Mouse (Mus musculus) kidney, embryonic 14.5 days (tissue): ENCODE measurements at regions not wholly inside any gene's neighbourhood (a gene's known extent, or its start where the extent isn't known, plus 50 kb on each side); places are given as distances from the start of the nearest gene placed in this dataset.

Experiments
- ATAC-seq: fragments of 200-750 bp; cut with Nextera tagmentation; 2 replicates; pipeline ENCODE4 v1.8.0; 2017; ENCODE audit warnings: moderate number of reproducible peaks, mild to moderate bottlenecking, moderate TSS enrichment, moderate library complexity; ENCODE audit not compliant: low FRiP score, low TSS enrichment
- H3K27ac ChIP-seq: fragments of 300-500 bp; sonication (generic); 2 replicates; pipeline ENCODE4 v1.5.1; 2014; ENCODE audit warnings: low read depth, mild to moderate bottlenecking, low read length, moderate library complexity, mixed read lengths
- H3K27me3 ChIP-seq: fragments of 300-500 bp; sonication (generic); 2 replicates; pipeline ENCODE4 v1.6.1; 2014; ENCODE audit warnings: mild to moderate bottlenecking, low read length; ENCODE audit not compliant: control insufficient read depth, insufficient read depth
- H3K36me3 ChIP-seq: fragments of 300-500 bp; sonication (generic); 2 replicates; pipeline ENCODE4 v1.6.1; 2014; ENCODE audit warnings: low read length, mixed read lengths; ENCODE audit not compliant: control insufficient read depth, insufficient read depth
- H3K4me1 ChIP-seq: fragments of 300-500 bp; sonication (generic); 2 replicates; pipeline ENCODE4 v1.6.1; 2014; ENCODE audit warnings: low read length, mixed read lengths; ENCODE audit not compliant: control insufficient read depth, insufficient read depth
- H3K4me2 ChIP-seq: fragments of 300-500 bp; sonication (generic); replicated peaks from 2 replicates; pipeline ENCODE4 v1.6.1; 2014; ENCODE audit warnings: low read depth, mild to moderate bottlenecking, low read length
- H3K4me3 ChIP-seq: fragments of 300-500 bp; sonication (generic); 2 replicates; pipeline ENCODE4 v1.5.1; 2014; ENCODE audit warnings: mild to moderate bottlenecking, low read length
- H3K9ac ChIP-seq: fragments of 300-500 bp; sonication (generic); 2 replicates; pipeline ENCODE4 v1.6.1; 2014; ENCODE audit warnings: low read depth, mild to moderate bottlenecking, low read length, moderate library complexity
- H3K9me3 ChIP-seq: fragments of 300-500 bp; sonication (generic); 2 replicates; pipeline ENCODE4 v1.6.1; 2016; ENCODE audit warnings: low read length; ENCODE audit not compliant: control insufficient read depth
- WGBS: fragments of 180-500 bp; shearing (Covaris S2); extraction: QIAGEN DNeasy Blood & Tissue Kit; methylation state at CpG from one replicate; pipeline ENCODE4 v1.1.7; 2014; 5-methylcytosine and 5-hydroxymethylcytosine counted together

GRCm38 (mm10) chrX:49387439-49387838 lies 76.3 kb upstream of the Arhgap36 start:
- Histone ChIP-seq H3K27ac (no peak overlapping the region), H3K9ac (no peak overlapping the region), H3K9me3 (no peaks in the 10 kb centered on the region), H3K4me2 (no peak overlapping the region), H3K27me3 (no peaks in the 10 kb centered on the region), H3K36me3 (no peaks in the 10 kb centered on the region), H3K4me1 (no peaks in the 10 kb centered on the region), H3K4me3 (no peak overlapping the region)
- ATAC-seq: peak; percentile 68; the same call in 1 of the 2 replicates
- 38% methylated on average over 7 of the region's 7 CpGs for WGBS

GRCm38 (mm10) chrX:49377067-49377466 lies 86.7 kb upstream of the Arhgap36 start:
- H3K4me1 ChIP-seq: no peaks in the 10 kb centered on the region
- H3K36me3 ChIP-seq: no peaks in the 10 kb centered on the region
- no peak for ATAC-seq
- no peak overlapping the region for H3K4me3 ChIP-seq
- H3K27me3 ChIP-seq: no peaks in the 10 kb centered on the region
- no peak overlapping the region for H3K9ac ChIP-seq
- WGBS: 29% methylated on average over 8 of the region's 8 CpGs
- no peaks in the 10 kb centered on the region for H3K9me3 ChIP-seq
- no peak overlapping the region for H3K27ac ChIP-seq
- 0 out of 2 replicates have a peak overlapping the region, but pooled peaks have one; percentile 10 for H3K4me2 ChIP-seq

- no peaks in the 10 kb centered on the region for H3K36me3 ChIP-seq
Observed at GRCm38 (mm10) chrX:49370384-49370783, 82.3 kb upstream of the Enox2 start.

GRCm38 (mm10) chrX:49369404-49369803 lies 81.3 kb upstream of the Enox2 start:
- no peaks in the 10 kb centered on the region for H3K27me3 ChIP-seq
- H3K9me3 ChIP-seq: no peaks in the 10 kb centered on the region
- 67% methylated on average over 9 of the region's 9 CpGs for WGBS
- ATAC-seq: no peak
- H3K4me3 ChIP-seq: no peak overlapping the region
- H3K9ac ChIP-seq: no peak overlapping the region
- H3K27ac ChIP-seq: no peak overlapping the region
- no peaks in the 10 kb centered on the region for H3K36me3 ChIP-seq
- H3K4me2 ChIP-seq: no peak overlapping the region
- no peaks in the 10 kb centered on the region for H3K4me1 ChIP-seq

More at GRCm38 (mm10) chrX:49370384-49370783, 82.3 kb upstream of the Enox2 start:
- H3K4me1 ChIP-seq: no peaks in the 10 kb centered on the region
- ATAC-seq: no peak
- H3K9me3 ChIP-seq: no peaks in the 10 kb centered on the region
- no peaks in the 10 kb centered on the region for H3K27me3 ChIP-seq
- H3K4me2 ChIP-seq: no peak overlapping the region
- no peak overlapping the region for H3K4me3 ChIP-seq
- no peak overlapping the region for H3K9ac ChIP-seq
- 46% methylated on average over 2 of the region's 2 CpGs for WGBS
- no peak overlapping the region for H3K27ac ChIP-seq

- Histone ChIP-seq H3K4me1 (no peaks in the 10 kb centered on the region), H3K4me2 (no peak overlapping the region), H3K4me3 (no peak overlapping the region), H3K27ac (no peak overlapping the region), H3K9me3 (no peaks in the 10 kb centered on the region), H3K27me3 (no peaks in the 10 kb centered on the region), H3K36me3 (no peaks in the 10 kb centered on the region), H3K9ac (no peak overlapping the region)
- no peak for ATAC-seq
Observed at GRCm38 (mm10) chrX:49346451-49346850, 58.4 kb upstream of the Enox2 start.
